Mouse (Mus musculus): ENCODE data around the gene Cd3eap.

The Cd3eap gene

DNA sequence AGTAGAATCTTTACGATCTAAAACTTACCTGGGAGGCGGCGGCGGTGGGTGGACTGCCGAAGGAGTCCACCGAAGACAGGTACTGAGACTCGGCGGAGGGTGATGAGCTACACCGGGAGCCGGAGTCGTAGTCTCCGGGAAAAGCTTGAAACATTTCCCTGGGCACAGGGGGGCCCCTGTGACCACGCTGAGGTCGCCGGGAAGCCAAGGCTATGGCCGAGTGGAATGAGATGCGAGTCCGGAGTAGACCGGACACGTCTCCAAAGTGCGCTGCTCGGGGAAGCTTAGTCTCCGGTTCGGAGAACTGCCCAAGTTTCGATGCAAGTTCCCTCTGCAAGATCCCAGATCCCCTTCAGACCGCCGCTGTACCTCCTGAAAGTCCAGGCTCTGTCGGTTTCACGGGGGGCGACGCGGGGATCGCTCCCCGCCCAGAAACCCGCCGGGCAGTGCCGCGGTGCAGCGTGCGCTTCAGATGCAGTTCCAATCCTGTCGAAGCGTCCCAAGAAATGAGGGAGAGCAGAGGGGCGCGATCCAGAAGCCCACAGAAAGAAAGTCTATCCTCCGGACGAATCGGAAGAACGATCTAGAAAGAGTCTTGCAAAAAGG lies 49.9 kb downstream of the Cd3eap start:
- in situ Hi-C loops (cut with MboI, MseI) = loop anchor here (5.0 to 10.0 kb wide), 2 partner anchors 33 to 55 kb away; partner anchors contain the start of gene Ercc1

DNA sequence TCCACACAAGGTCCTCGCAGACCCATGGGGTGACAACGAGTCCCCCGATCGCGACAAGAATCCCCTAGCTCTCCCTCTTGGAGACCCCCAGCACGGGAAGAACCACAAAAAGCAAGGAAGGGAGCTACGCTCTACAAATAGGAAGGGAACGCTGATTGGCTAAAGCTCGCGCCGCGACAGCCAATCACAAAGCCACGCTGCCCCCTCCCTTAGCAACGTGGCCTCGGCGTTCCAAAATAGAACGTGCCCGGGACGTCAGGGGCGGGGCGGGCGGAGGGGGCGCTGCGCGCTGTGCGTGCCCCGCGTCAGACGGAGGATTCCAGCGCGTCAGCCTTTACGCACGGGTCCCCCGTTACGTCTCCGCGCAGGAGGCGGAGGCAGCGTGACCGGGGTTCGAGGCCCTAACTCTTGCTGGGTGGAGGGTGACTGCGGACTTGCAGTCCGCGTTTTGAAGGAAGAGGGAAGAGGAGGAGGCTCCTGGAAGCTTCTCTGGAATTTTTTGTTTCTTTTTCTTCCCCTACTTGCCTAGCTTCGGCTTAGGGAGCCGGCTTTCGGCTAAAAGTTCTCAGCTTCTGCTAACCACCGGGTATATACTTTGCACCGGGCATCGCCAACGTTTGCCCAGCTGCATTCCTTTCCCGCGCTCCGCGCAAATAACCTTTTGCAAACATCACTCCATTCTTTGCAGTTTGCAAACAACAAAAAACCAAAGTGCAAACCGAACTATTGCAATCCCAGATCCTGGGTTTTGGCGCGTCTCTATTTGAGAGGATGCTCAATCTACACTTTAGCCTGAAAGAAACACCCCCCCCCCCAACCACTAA lies 50.6 kb downstream of the Cd3eap start:
- in situ Hi-C loops (cut with MboI, MseI) = loop anchor here (5.0 to 10.0 kb wide), 2 partner anchors 34 to 56 kb away; partner anchors contain the start of gene Ercc1

DNA sequence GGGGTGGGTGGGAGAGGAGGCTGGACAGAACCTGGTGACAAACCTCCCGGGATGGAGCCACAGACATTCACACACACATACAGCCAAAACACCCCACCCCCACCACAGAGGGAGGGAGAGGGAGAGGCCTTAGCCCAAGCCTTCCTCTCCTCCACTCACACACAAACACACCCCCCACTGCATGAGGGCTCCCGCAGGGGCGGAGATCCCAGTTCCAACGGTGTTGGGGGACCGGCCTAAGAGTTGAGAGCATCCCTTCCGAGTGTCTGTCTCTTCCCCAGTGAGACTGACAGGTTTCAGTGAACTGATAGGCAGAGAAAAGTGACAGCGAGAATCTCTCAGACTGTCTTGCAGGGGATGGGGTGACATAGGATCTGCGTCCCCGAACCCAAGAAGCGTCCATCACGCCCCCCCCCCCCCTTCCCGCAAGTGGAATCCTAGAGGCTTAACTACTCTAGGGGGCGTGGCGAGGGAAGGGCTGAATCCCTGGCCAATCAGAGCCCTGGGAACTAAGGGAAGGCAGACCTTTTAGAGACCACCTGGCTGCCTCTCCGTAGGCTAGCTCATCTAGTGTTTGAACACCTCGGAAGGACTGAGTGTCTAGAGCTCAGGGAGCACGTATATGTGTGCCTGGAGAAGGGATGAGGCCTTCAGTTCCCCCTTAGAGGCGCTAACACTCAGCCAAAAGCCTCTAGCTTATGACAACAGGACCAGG lies 51.4 kb downstream of the Cd3eap start:
- in situ Hi-C loops (cut with MboI, MseI) = loop anchor here (5.0 to 10.0 kb wide), 2 partner anchors 34 to 57 kb away; partner anchors contain the start of gene Ercc1

DNA sequence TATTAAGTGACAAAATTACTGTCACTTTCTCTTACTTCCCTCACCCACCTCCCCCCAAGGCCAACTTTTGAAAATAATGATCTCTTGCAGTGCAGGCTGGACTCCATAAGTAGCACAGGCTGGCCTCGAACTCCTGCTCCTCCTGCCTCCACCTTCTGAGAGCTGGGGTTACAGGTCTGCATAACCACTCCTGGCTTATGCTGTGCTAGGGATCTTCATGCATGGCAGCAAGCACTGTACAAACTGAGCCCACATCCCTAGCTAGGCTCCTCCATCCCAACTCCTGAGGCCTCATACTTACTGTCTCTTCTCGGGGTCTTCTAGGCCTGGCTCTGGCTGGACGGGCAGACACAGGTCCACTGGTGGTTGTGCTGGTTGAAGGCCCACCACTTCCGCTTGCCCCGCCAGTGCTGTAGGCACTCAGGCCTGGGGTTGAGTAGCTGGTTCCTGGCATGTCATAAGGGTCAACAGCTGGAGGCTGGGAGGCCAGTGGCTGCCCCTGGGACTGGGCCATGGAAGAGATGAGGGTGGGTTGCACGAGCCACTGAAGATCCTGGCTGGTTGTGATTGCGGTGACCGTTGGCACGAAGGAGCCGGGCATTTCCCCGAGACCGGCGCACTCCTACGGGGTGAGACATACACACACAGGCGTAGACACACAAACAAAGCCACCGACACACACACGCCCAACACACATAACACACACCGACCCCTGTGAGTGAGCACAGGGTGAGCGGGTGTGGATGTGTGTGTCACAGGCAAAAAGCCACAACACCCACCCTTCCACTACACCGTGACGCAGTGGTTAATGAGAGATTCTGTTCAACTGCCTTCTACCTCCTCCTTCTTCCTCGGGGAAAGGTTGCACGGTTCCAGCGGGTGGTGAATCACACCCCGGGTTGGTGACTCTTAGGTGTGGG lies 52.2 kb downstream of the Cd3eap start:
- in situ Hi-C loops (cut with MboI, MseI) = loop anchor here (5.0 to 10.0 kb wide), 2 partner anchors 35 to 58 kb away; partner anchors contain the start of gene Ercc1
